Mouse (Mus musculus): ENCODE measurements around the gene Gria1.
A peak's percentile ranks its signal among the peaks of the same experiment; 100 is the strongest.

DNA sequence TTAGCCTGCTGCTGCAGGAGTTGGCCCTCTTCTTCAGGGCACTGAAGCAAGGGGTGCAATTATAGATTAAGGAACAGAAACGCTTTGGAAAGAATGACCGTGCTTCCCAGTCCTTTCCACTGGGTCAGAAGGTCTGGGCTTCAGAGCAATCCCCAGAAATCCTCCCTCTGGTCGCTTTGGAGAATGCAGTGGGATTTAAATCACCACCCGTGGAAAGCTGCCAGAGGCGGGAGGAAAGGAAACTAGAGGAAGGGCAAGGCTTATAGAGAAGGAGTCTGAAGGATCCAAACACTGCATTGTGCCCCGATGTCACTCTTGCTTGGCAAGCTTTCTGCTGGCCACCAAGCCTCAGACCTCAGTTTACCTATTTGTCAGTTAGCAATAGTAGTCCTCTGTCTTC, 193.2 kb downstream of the Gria1 start:
- peak; percentile 15; the same call in 1 of the 2 replicates for TF ChIP-seq CTCF (IDR thresholded peaks at IDR 0.05; ENCODE audit: borderline replicate concordance, extremely low read depth, insufficient read depth, insufficient read length)
- TF ChIP-seq POLR2A (IDR thresholded peaks at IDR 0.05; ENCODE audit: borderline replicate concordance, extremely low read depth, insufficient read depth, insufficient read length, poor library complexity, severe bottlenecking) = no peak
